Mouse (Mus musculus) midbrain, postnatal 0 days (tissue): ENCODE measurements at regions not wholly inside any gene's neighbourhood (a gene's known extent, or its start where the extent isn't known, plus 50 kb on each side); places are given as distances from the start of the nearest gene placed in this dataset.
A peak's percentile ranks its signal among the peaks of the same experiment; 100 is the strongest.

Experiments
- ATAC-seq: fragments of 200-750 bp; cut with Nextera tagmentation; 2 replicates; pipeline ENCODE4 v1.8.0; 2017; ENCODE audit warnings: moderate number of reproducible peaks, mild to moderate bottlenecking, moderate TSS enrichment, moderate library complexity; ENCODE audit not compliant: low FRiP score
- DNase-seq: peaks from one replicate; pipeline ENCODE4 v3.0.0-alpha.2; 2015; ENCODE audit warnings: low spot score
- H3K27ac ChIP-seq: fragments of 300-500 bp; sonication (generic); 2 replicates; pipeline ENCODE4 v1.5.1; 2014; ENCODE audit warnings: low read depth, mild to moderate bottlenecking, low read length, mixed read lengths
- H3K27me3 ChIP-seq: fragments of 300-500 bp; sonication (generic); 2 replicates; pipeline ENCODE4 v1.6.1; 2014; ENCODE audit warnings: low read length, control low read depth, mixed read lengths; ENCODE audit not compliant: insufficient read depth
- H3K36me3 ChIP-seq: fragments of 300-500 bp; sonication (generic); 2 replicates; pipeline ENCODE4 v1.6.1; 2014; ENCODE audit warnings: low read length, control low read depth, mixed read lengths; ENCODE audit not compliant: insufficient read depth
- H3K4me1 ChIP-seq: fragments of 300-500 bp; sonication (generic); 2 replicates; pipeline ENCODE4 v1.6.1; 2014; ENCODE audit warnings: mild to moderate bottlenecking, control low read depth, antibody characterized with exemption, low read length, mixed read lengths; ENCODE audit not compliant: insufficient read depth
- H3K4me2 ChIP-seq: fragments of 300-500 bp; sonication (generic); 2 replicates; pipeline ENCODE4 v1.6.1; 2014; ENCODE audit warnings: low read depth, mild to moderate bottlenecking, low read length, mixed read lengths; ENCODE audit not compliant: poor library complexity, severe bottlenecking
- H3K4me3 ChIP-seq: fragments of 300-500 bp; sonication (generic); 2 replicates; pipeline ENCODE4 v1.5.1; 2014; ENCODE audit warnings: low read depth, mild to moderate bottlenecking, low read length, moderate library complexity
- H3K9ac ChIP-seq: fragments of 300-500 bp; sonication (generic); replicated peaks from 2 replicates; pipeline ENCODE4 v1.6.1; 2014; ENCODE audit warnings: mild to moderate bottlenecking, low read length, moderate library complexity, mixed read lengths; ENCODE audit not compliant: poor library complexity, severe bottlenecking
- H3K9me3 ChIP-seq: fragments of 300-500 bp; sonication (generic); 2 replicates; pipeline ENCODE4 v1.6.1; 2016; ENCODE audit warnings: low read length, control low read depth
- CTCF ChIP-seq: IDR thresholded peaks from 2 replicates; pipeline ENCODE4 v1.5.1; 2016; ENCODE audit warnings: antibody characterized with exemption, mild to moderate bottlenecking
- WGBS: fragments of 180-500 bp; shearing (Covaris S2); extraction: QIAGEN DNeasy Blood & Tissue Kit; methylation state at CpG from one replicate; pipeline ENCODE4 v1.1.7; 2014; 5-methylcytosine and 5-hydroxymethylcytosine counted together

- DNase-seq: no peak
Observed at GRCm38 (mm10) chr8:30959436-30960180, 2468.9 kb upstream of the 5930422O12Rik start.

GRCm38 (mm10) chr8:30960486-30960885 lies 2468.0 kb upstream of the 5930422O12Rik start:
- H3K4me3 ChIP-seq: no peak overlapping the region
- 46% methylated on average over 8 of the region's 8 CpGs for WGBS
- ATAC-seq (no peak), DNase-seq (no peak)
- no peaks in the 10 kb centered on the region for H3K9me3 ChIP-seq
- H3K4me1 ChIP-seq: no peaks in the 10 kb centered on the region
- H3K4me2 ChIP-seq: no peak overlapping the region
- TF ChIP-seq CTCF: no peak
- no peaks in the 10 kb centered on the region for H3K36me3 ChIP-seq
- H3K27ac ChIP-seq: no peak overlapping the region
- no peak overlapping the region for H3K9ac ChIP-seq
- H3K27me3 ChIP-seq: no peaks in the 10 kb centered on the region

More at GRCm38 (mm10) chr8:30959436-30960180, 2468.9 kb upstream of the 5930422O12Rik start:
- Histone ChIP-seq H3K9me3 (no peaks in the 10 kb centered on the region), H3K9ac (peak overlapping the region; percentile 29; the same call in 1 of the 2 replicates), H3K4me2 (peak overlapping the region; percentile 54), H3K4me1 (no peaks in the 10 kb centered on the region), H3K27ac (no peak overlapping the region), H3K36me3 (no peaks in the 10 kb centered on the region), H3K27me3 (no peaks in the 10 kb centered on the region), H3K4me3 (peak overlapping the region; percentile 19; the same call in 1 of the 2 replicates)
- no peak for ATAC-seq
- 50% methylated on average over 17 of the region's 17 CpGs for WGBS
- TF ChIP-seq CTCF: no peak

GRCm38 (mm10) chr8:30962207-30962606 lies 2466.3 kb upstream of the 5930422O12Rik start:
- no peak overlapping the region for H3K4me3 ChIP-seq
- 47% methylated on average over 3 of the region's 3 CpGs for WGBS
- H3K9me3 ChIP-seq: no peaks in the 10 kb centered on the region
- no peak overlapping the region for H3K9ac ChIP-seq
- H3K27ac ChIP-seq: no peak overlapping the region
- no peak for ATAC-seq
- H3K27me3 ChIP-seq: no peaks in the 10 kb centered on the region
- no peaks in the 10 kb centered on the region for H3K36me3 ChIP-seq
- H3K4me2 ChIP-seq: no peak overlapping the region
- no peaks in the 10 kb centered on the region for H3K4me1 ChIP-seq
- TF ChIP-seq CTCF: no peak
- DNase-seq: no peak

GRCm38 (mm10) chr8:30982814-30983213 lies 2445.7 kb upstream of the 5930422O12Rik start:
- Histone ChIP-seq H3K4me1 (no peaks in the 10 kb centered on the region), H3K4me2 (no peak overlapping the region), H3K9me3 (no peaks in the 10 kb centered on the region), H3K4me3 (no peak overlapping the region), H3K9ac (no peak overlapping the region), H3K27me3 (no peaks in the 10 kb centered on the region), H3K27ac (no peak overlapping the region), H3K36me3 (no peaks in the 10 kb centered on the region)
- DNase-seq: no peak
- TF ChIP-seq CTCF: no peak
- ATAC-seq: no peak
- 76% methylated on average over 2 of the region's 2 CpGs for WGBS

DNA sequence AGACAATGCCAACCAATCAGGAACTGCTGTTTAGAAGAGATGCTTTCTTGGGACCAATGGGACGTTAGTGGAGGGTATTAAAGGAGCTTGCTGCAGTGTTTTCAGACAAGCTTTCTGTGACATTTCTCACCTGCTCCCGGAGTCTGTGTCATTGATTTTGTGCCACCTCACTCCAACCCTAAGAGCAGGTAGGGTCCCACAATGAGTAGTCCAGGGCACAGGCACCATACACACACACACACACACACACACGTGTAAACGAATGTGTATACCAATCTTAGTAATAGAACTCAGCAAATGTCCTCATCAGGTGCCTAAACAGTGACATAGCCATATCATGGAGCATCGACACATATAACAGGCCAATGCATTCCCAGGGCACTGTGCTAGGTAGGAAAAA lies 2440.5 kb upstream of the 5930422O12Rik start:
- ATAC-seq (no peak), DNase-seq (no peak)
- 77% methylated on average over 5 of the region's 5 CpGs for WGBS
- no peaks in the 10 kb centered on the region for H3K27me3 ChIP-seq
- H3K4me2 ChIP-seq: no peak overlapping the region
- no peak overlapping the region for H3K4me3 ChIP-seq
- H3K4me1 ChIP-seq: no peaks in the 10 kb centered on the region
- no peaks in the 10 kb centered on the region for H3K9me3 ChIP-seq
- TF ChIP-seq CTCF: no peak
- H3K36me3 ChIP-seq: no peaks in the 10 kb centered on the region
- H3K9ac ChIP-seq: no peak overlapping the region
- no peak overlapping the region for H3K27ac ChIP-seq

GRCm38 (mm10) chr8:30998657-30999056 lies 2429.9 kb upstream of the 5930422O12Rik start:
- Histone ChIP-seq H3K4me2 (no peak overlapping the region), H3K4me1 (no peaks in the 10 kb centered on the region), H3K27ac (no peak overlapping the region), H3K9me3 (no peaks in the 10 kb centered on the region), H3K27me3 (no peaks in the 10 kb centered on the region), H3K36me3 (no peaks in the 10 kb centered on the region), H3K4me3 (no peak overlapping the region), H3K9ac (no peak overlapping the region)
- DNase-seq (peak; percentile 37), ATAC-seq (no peak)
- no peak for TF ChIP-seq CTCF
- WGBS: 75% methylated on average over 9 of the region's 9 CpGs
